Mouse (Mus musculus): ENCODE data around the gene Rhbdd2. TPM values are rescaled to one million over a fixed set of nuclear protein-coding genes. Genes with fewer than 3 reads are reported as not detected.

The Rhbdd2 gene
- polyA plus RNA-seq, 1 experiment: 36.5 TPM

DNA sequence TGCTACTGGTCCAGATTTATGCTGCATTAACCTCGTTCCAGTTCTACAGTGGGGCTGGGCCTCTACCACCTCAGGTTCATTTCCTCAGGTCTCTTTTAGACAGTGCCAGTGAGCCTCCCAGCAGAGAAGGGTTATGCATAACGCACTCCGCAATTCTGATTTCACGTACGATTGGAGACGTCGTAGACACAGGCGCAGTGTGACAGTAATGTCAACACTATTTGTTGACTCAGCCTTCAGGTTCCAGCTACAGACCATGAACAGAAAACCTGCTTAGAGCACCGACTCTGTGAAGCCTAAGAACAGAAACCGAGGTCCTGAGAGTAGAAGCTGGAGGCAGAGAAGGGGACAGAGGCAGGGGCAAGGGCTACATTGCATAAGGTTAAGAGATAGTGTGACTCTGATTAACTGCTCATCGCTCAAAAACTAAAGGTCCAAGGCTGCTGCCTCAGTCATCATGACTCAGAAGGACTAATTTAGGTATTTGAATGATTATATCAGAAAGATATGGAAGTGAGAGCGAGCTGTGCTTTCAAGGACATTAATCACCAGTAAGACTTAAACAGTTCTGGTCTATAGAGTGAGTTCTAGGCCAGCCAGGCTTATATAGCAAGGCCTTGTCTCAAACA lies 50.6 kb downstream of the Rhbdd2 start:
- Histone ChIP-seq H3K27me3 (ENCODE audit: control insufficient read depth, insufficient read depth, low read length) (no peaks in the 10 kb centered on the region), H3K4me3 (ENCODE audit: control insufficient read depth, insufficient read depth, low read length) (no peak overlapping the region), H3K36me3 (ENCODE audit: control insufficient read depth, insufficient read depth, low read length) (no peaks in the 10 kb centered on the region), H3K4me1 (replicated peaks; ENCODE audit: control insufficient read depth, insufficient read depth, low read length) (peaks cover 3% of the 10 kb centered on the region; the same call in 1 of the 2 replicates), H3K27ac (ENCODE audit: control insufficient read depth, insufficient read depth, low read length) (no peak overlapping the region)
- TF ChIP-seq POLR2A (IDR thresholded peaks at IDR 0.05; ENCODE audit: control insufficient read depth, extremely low read depth, insufficient read depth, low read length, poor library complexity) (no peak), CTCF (IDR thresholded peaks at IDR 0.05; ENCODE audit: borderline replicate concordance, control insufficient read depth, extremely low read depth, insufficient read depth, low read length, poor library complexity) (no peak)
- no peak for DNase-seq
- WGBS: 91% methylated on average over 12 of the region's 12 CpGs

DNA sequence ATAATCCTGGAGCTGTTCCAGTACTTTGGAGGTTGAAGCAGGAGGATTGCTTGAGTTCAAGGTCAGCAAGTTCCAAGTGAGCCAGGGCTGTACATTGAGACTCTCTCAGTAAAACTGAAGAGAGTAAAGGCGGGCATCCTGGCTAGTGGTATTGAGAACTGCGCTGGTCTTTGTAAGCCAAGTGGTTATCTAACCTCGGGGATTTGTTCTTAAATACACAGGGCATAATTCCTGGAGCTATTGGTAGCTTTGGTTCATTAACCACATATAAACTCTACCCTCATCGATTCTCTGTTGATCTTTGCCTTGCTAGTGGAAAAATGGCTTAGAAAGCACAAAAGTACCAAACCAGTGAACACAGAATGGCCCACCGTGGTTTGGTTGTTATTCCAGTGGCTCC lies 58.0 kb downstream of the Rhbdd2 start:
- H3K4me3 ChIP-seq (ENCODE audit: control insufficient read depth, insufficient read depth, low read length): no peak overlapping the region
- H3K4me1 ChIP-seq (replicated peaks; ENCODE audit: control insufficient read depth, insufficient read depth, low read length): peaks cover 18% of the 10 kb centered on the region
- H3K27ac ChIP-seq (ENCODE audit: control insufficient read depth, insufficient read depth, low read length): no peak overlapping the region

GRCm38 (mm10) chr5:135691266-135691665 lies 58.8 kb downstream of the Rhbdd2 start:
- no peak for TF ChIP-seq POLR2A (IDR thresholded peaks at IDR 0.05; ENCODE audit: control insufficient read depth, extremely low read depth, insufficient read depth, low read length, poor library complexity)
- no peak for TF ChIP-seq CTCF (IDR thresholded peaks at IDR 0.05; ENCODE audit: borderline replicate concordance, control insufficient read depth, extremely low read depth, insufficient read depth, low read length, poor library complexity)
- no peaks in the 10 kb centered on the region for H3K36me3 ChIP-seq (ENCODE audit: control insufficient read depth, insufficient read depth, low read length)
- no peak overlapping the region for H3K27ac ChIP-seq (ENCODE audit: control insufficient read depth, insufficient read depth, low read length)
- H3K4me1 ChIP-seq (replicated peaks; ENCODE audit: control insufficient read depth, insufficient read depth, low read length): peaks cover 15% of the 10 kb centered on the region
- no peaks in the 10 kb centered on the region for H3K27me3 ChIP-seq (ENCODE audit: control insufficient read depth, insufficient read depth, low read length)
- WGBS: 87% methylated on average over 4 of the region's 4 CpGs
- no peak overlapping the region for H3K4me3 ChIP-seq (ENCODE audit: control insufficient read depth, insufficient read depth, low read length)
- DNase-seq: no peak

More for the DNA sequence above, 58.0 kb downstream of the Rhbdd2 start:
- TF ChIP-seq POLR2A (IDR thresholded peaks at IDR 0.05; ENCODE audit: control insufficient read depth, extremely low read depth, insufficient read depth, low read length, poor library complexity) (no peak), CTCF (IDR thresholded peaks at IDR 0.05; ENCODE audit: borderline replicate concordance, control insufficient read depth, extremely low read depth, insufficient read depth, low read length, poor library complexity) (no peak)
- no peaks in the 10 kb centered on the region for H3K27me3 ChIP-seq (ENCODE audit: control insufficient read depth, insufficient read depth, low read length)
- no peaks in the 10 kb centered on the region for H3K36me3 ChIP-seq (ENCODE audit: control insufficient read depth, insufficient read depth, low read length)
- no peak for DNase-seq
- 85% methylated on average over 5 of the region's 5 CpGs for whole genome bisulfite sequencing

DNA sequence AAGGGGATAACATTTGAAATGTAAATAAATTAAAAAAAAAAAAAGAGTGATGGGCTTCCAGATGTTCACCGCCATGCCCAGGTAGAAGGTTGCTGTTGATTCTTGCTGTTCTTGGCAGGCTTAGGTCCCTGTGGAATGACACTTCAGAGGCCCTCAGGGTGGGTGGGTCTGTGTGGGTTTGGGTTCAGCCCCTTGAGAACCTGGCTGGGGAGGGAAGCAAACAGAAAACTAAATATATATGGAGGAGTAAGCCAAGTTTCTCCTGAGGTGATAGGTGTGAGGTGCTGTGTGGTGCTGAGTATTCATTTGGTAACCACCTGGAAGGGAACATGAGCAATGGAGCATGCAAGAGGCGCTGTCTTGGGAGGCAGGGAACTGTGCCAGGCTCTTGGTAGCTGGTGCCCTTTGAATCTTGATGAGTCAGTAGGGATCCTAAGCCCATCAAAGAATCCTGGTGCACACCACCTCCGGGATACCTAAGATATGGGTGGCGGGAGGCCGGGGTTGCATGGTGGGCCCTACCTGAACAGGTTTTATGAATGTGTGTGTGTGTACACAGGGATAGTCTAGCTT lies 60.9 kb downstream of the Rhbdd2 start:
- 100% methylated on average over 5 of the region's 5 CpGs for whole genome bisulfite sequencing
- Histone ChIP-seq H3K4me1 (replicated peaks; ENCODE audit: control insufficient read depth, insufficient read depth, low read length) (peaks cover 13% of the 10 kb centered on the region), H3K4me3 (ENCODE audit: control insufficient read depth, insufficient read depth, low read length) (no peak overlapping the region), H3K36me3 (ENCODE audit: control insufficient read depth, insufficient read depth, low read length) (no peaks in the 10 kb centered on the region), H3K27ac (ENCODE audit: control insufficient read depth, insufficient read depth, low read length) (no peak overlapping the region), H3K27me3 (ENCODE audit: control insufficient read depth, insufficient read depth, low read length) (no peaks in the 10 kb centered on the region)
- no peak for DNase-seq
- TF ChIP-seq CTCF (IDR thresholded peaks at IDR 0.05; ENCODE audit: borderline replicate concordance, control insufficient read depth, extremely low read depth, insufficient read depth, low read length, poor library complexity) (no peak), POLR2A (IDR thresholded peaks at IDR 0.05; ENCODE audit: control insufficient read depth, extremely low read depth, insufficient read depth, low read length, poor library complexity) (no peak)

DNA sequence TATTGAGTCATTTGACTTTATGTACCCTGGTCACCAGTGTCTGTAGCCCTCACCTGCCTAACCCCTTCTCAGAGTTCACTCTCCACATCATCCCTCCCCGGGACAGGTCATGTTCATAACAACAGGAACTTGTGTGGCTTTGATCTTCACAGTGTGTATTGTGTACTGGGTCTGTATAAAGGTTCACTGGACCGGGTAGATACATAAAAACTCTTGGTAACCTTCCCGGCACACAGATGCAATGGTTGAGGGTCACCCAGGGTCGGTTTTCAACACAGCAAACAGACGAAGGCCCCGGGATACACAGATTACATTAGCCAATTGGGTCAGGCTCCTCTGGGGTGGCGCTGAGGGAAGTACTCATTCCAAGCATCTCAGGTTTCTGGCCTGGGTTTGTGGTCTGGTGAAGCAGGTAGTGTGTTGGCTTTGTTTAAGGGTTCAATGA lies 62.9 kb downstream of the Rhbdd2 start:
- no peak for DNase-seq
- Histone ChIP-seq H3K4me1 (replicated peaks; ENCODE audit: control insufficient read depth, insufficient read depth, low read length) (peaks cover 8% of the 10 kb centered on the region), H3K27ac (ENCODE audit: control insufficient read depth, insufficient read depth, low read length) (no peak overlapping the region), H3K27me3 (ENCODE audit: control insufficient read depth, insufficient read depth, low read length) (no peaks in the 10 kb centered on the region), H3K4me3 (ENCODE audit: control insufficient read depth, insufficient read depth, low read length) (no peak overlapping the region), H3K36me3 (ENCODE audit: control insufficient read depth, insufficient read depth, low read length) (no peaks in the 10 kb centered on the region)
- TF ChIP-seq CTCF (IDR thresholded peaks at IDR 0.05; ENCODE audit: borderline replicate concordance, control insufficient read depth, extremely low read depth, insufficient read depth, low read length, poor library complexity) (no peak), POLR2A (IDR thresholded peaks at IDR 0.05; ENCODE audit: control insufficient read depth, extremely low read depth, insufficient read depth, low read length, poor library complexity) (no peak)
- WGBS: 77% methylated on average over 7 of the region's 7 CpGs

Other genes starting within 250 kb of the Rhbdd2 start
- 50.3 and 78.1 TPM in 2 replicates for gene Pom121, start 238.1 kb upstream of the Rhbdd2 start, polyA plus RNA-seq (2012; rRNA removed)
- gene Hip1, start 87.5 kb upstream of the Rhbdd2 start, polyA plus RNA-seq (2012; rRNA removed): 9.9 and 11.8 TPM in 2 replicates
- gene Ccl26, start 69.0 kb upstream of the Rhbdd2 start, polyA plus RNA-seq (2012; rRNA removed): not detected in 2 replicates
- 3.0 and 3.1 TPM in 2 replicates for gene Ccl24, start 59.6 kb upstream of the Rhbdd2 start, polyA plus RNA-seq (2012; rRNA removed)
- gene Por, start 37.4 kb downstream of the Rhbdd2 start, polyA plus RNA-seq (2012; rRNA removed): 120 and 132 TPM in 2 replicates
- gene Tmem120a, start 111.8 kb downstream of the Rhbdd2 start, polyA plus RNA-seq (2012; rRNA removed): 31.0 and 37.7 TPM in 2 replicates
- gene Styxl1, start 145.8 kb downstream of the Rhbdd2 start, polyA plus RNA-seq (2012; rRNA removed): 0.33 and 0.57 TPM in 2 replicates
- gene Mdh2, start 145.9 kb downstream of the Rhbdd2 start, polyA plus RNA-seq (2012; rRNA removed): 619 and 638 TPM in 2 replicates
- gene Srrm3, start 174.3 kb downstream of the Rhbdd2 start, polyA plus RNA-seq (2012; rRNA removed): 0.06 and 0.28 TPM in 2 replicates